Mouse (Mus musculus) frontal cortex, adult 2 months (tissue): ENCODE data around the gene Hist1h1e. TPM values are rescaled to one million over a fixed set of nuclear protein-coding genes. Genes with fewer than 3 reads are reported as not detected.
"Not testable (repeated sequence)": the region's sequence is repeated elsewhere in the genome, so short reads cannot be mapped to it uniquely, and the experiment has no call there.

Experiments used
- DNase-seq, 2 experiments: peaks; one replicate each; pipeline ENCODE4 v3.0.0; 2022; ENCODE audit warnings: low spot score in 1 of 2; ENCODE audit errors: extremely low spot score in 1 of 2
- polyA plus RNA-seq: library from polyadenylated mRNA; depleted of rRNA; stranded (reverse); fragments of >200 nt; gene quantifications from 2 replicates; pipeline ENCODE4 v1.2.3, GENCODE M21; 2012; rRNA removed

Hist1h1e gene
- polyA plus RNA-seq, 1 experiment = 2.8 TPM

- DNase-seq = not testable (repeated sequence)
Measured at GRCm38 (mm10) chr13:23574546-23575170, 47.7 kb downstream of the Hist1h1e start.

- peak; percentile 98 for DNase-seq
Measured at GRCm38 (mm10) chr13:23573898-23574524, 48.3 kb downstream of the Hist1h1e start, which contains the start of the genes Hist1h2bf and Hist1h2ad. TSS of gene Hist1h2bf (minus strand) at chr13:23574196. TSS of gene Hist1h2ad (plus strand) at chr13:23574381.

- not testable (repeated sequence) for DNase-seq
Measured at GRCm38 (mm10) chr13:23573034-23573897, 49.1 kb downstream of the Hist1h1e start.

- DNase-seq = no peak
Measured at GRCm38 (mm10) chr13:23572218-23573033, 49.9 kb downstream of the Hist1h1e start.

GRCm38 (mm10) chr13:23571504-23572217 lies 50.7 kb downstream of the Hist1h1e start:
- DNase-seq = not testable (repeated sequence)

GRCm38 (mm10) chr13:23571022-23571503 lies 51.3 kb downstream of the Hist1h1e start, which contains the start of the genes Hist1h2ae and Hist1h2bg:
TSS of gene Hist1h2ae (minus strand) at chr13:23571220.
TSS of gene Hist1h2bg (plus strand) at chr13:23571396.
- DNase-seq = peak; percentile 83 to 93

Other genes starting within 250 kb of the Hist1h1e start
- gene Abt1, start 198.7 kb downstream of the Hist1h1e start, polyA plus RNA-seq = 7.6 TPM in 2 replicates
- gene Btn1a1, start 156.7 kb downstream of the Hist1h1e start, polyA plus RNA-seq = 0.06 and 0.13 TPM in 2 replicates
- 0.38 and 0.46 TPM in 2 replicates for gene Btn2a2, start 133.7 kb downstream of the Hist1h1e start, polyA plus RNA-seq
- gene Hist1h4h, start 91.5 kb downstream of the Hist1h1e start, polyA plus RNA-seq = 26.6 and 33.5 TPM in 2 replicates
- 3.9 and 9.2 TPM in 2 replicates for gene Hist1h2af, start 88.7 kb downstream of the Hist1h1e start, polyA plus RNA-seq
- gene Hist1h3g, start 87.1 kb downstream of the Hist1h1e start, polyA plus RNA-seq = 0.46 and 0.82 TPM in 2 replicates
- gene Hist1h2bh, start 79.2 kb downstream of the Hist1h1e start, polyA plus RNA-seq = 0.15 and 0.44 TPM in 2 replicates
- gene Hist1h3f, start 78.5 kb downstream of the Hist1h1e start, polyA plus RNA-seq = 0.22 and 0.59 TPM in 2 replicates
- gene Hist1h4f, start 70.9 kb downstream of the Hist1h1e start, polyA plus RNA-seq = 2.8 and 3.7 TPM in 2 replicates
- gene Hist1h1d, start 69.3 kb downstream of the Hist1h1e start, polyA plus RNA-seq = 0.14 and 0.19 TPM in 2 replicates
- gene Hist1h3e, start 60.2 kb downstream of the Hist1h1e start, polyA plus RNA-seq = 2.2 and 3.3 TPM in 2 replicates
- gene Hist1h2ae, start 51.3 kb downstream of the Hist1h1e start, polyA plus RNA-seq = 0.56 and 1.7 TPM in 2 replicates
- gene Hist1h2bg, start 51.2 kb downstream of the Hist1h1e start, polyA plus RNA-seq = 9.7 and 10.4 TPM in 2 replicates
- gene Hist1h2bf, start 48.4 kb downstream of the Hist1h1e start, polyA plus RNA-seq = 0.80 and 1.6 TPM in 2 replicates
- gene Hist1h2ad, start 48.2 kb downstream of the Hist1h1e start, polyA plus RNA-seq = 1.6 and 1.9 TPM in 2 replicates
- 2.8 and 3.4 TPM in 2 replicates for gene Hist1h3d, start 46.8 kb downstream of the Hist1h1e start, polyA plus RNA-seq
- 3.4 and 4.3 TPM in 2 replicates for gene Hist1h4d, start 41.0 kb downstream of the Hist1h1e start, polyA plus RNA-seq
- 4.3 and 4.7 TPM in 2 replicates for gene Hist1h2be, start 1.4 kb downstream of the Hist1h1e start, polyA plus RNA-seq
- 1.7 and 2.1 TPM in 2 replicates for gene Hist1h2ac, start 61.4 kb upstream of the Hist1h1e start, polyA plus RNA-seq
- 154 and 172 TPM in 2 replicates for gene Hist1h2bc, start 61.6 kb upstream of the Hist1h1e start, polyA plus RNA-seq
- gene Hist1h1t, start 73.3 kb upstream of the Hist1h1e start, polyA plus RNA-seq = not detected in 2 replicates
- gene Hist1h4c, start 75.9 kb upstream of the Hist1h1e start, polyA plus RNA-seq = 3.1 and 3.3 TPM in 2 replicates
- 3.8 and 4.4 TPM in 2 replicates for gene Hfe, start 88.3 kb upstream of the Hist1h1e start, polyA plus RNA-seq
- gene Hist1h1c, start 116.2 kb upstream of the Hist1h1e start, polyA plus RNA-seq = 40.7 and 52.1 TPM in 2 replicates
- 0.24 and 0.46 TPM in 2 replicates for gene Hist1h3c, start 123.0 kb upstream of the Hist1h1e start, polyA plus RNA-seq
- gene Hist1h2bb, start 124.2 kb upstream of the Hist1h1e start, polyA plus RNA-seq = 0.74 and 1.3 TPM in 2 replicates
- gene Hist1h2ab, start 128.6 kb upstream of the Hist1h1e start, polyA plus RNA-seq = 0.82 and 2.8 TPM in 2 replicates
- 0.76 and 1.1 TPM in 2 replicates for gene Hist1h3b, start 129.7 kb upstream of the Hist1h1e start, polyA plus RNA-seq
- 2.9 and 4.5 TPM in 2 replicates for gene Hist1h4b, start 134.5 kb upstream of the Hist1h1e start, polyA plus RNA-seq
- 3.8 and 4.6 TPM in 2 replicates for gene Hist1h4a, start 138.7 kb upstream of the Hist1h1e start, polyA plus RNA-seq
- gene Hist1h3a, start 139.8 kb upstream of the Hist1h1e start, polyA plus RNA-seq = 0.86 and 1.2 TPM in 2 replicates
- 0.36 and 0.58 TPM in 2 replicates for gene Hist1h1a, start 141.1 kb upstream of the Hist1h1e start, polyA plus RNA-seq
- gene Trim38, start 147.4 kb upstream of the Hist1h1e start, polyA plus RNA-seq = 0.24 and 0.40 TPM in 2 replicates
- gene Slc17a2, start 184.4 kb upstream of the Hist1h1e start, polyA plus RNA-seq = 0.02 and 0.04 TPM in 2 replicates
- gene Slc17a3, start 216.9 kb upstream of the Hist1h1e start, polyA plus RNA-seq = not detected in 2 replicates
- gene Slc17a1, start 245.2 kb upstream of the Hist1h1e start, polyA plus RNA-seq = not detected in 2 replicates